Mouse (Mus musculus) midbrain, embryonic 12.5 days (tissue): ENCODE measurements at regions not wholly inside any gene's neighbourhood (a gene's known extent, or its start where the extent isn't known, plus 50 kb on each side); places are given as distances from the start of the nearest gene placed in this dataset.

Experiments
- ATAC-seq: fragments of 200-750 bp; cut with Nextera tagmentation; 2 replicates; pipeline ENCODE4 v1.8.0; 2017; ENCODE audit warnings: low read depth, moderate TSS enrichment, moderate library complexity; ENCODE audit not compliant: low FRiP score
- H3K27ac ChIP-seq: fragments of 300-500 bp; sonication (generic); replicated peaks from 2 replicates; pipeline ENCODE4 v1.5.1; 2016; ENCODE audit warnings: mild to moderate bottlenecking
- H3K27me3 ChIP-seq: fragments of 300-500 bp; sonication (generic); 2 replicates; pipeline ENCODE4 v1.6.1; 2016; ENCODE audit warnings: mild to moderate bottlenecking
- H3K36me3 ChIP-seq: fragments of 300-500 bp; sonication (generic); 2 replicates; pipeline ENCODE4 v1.6.1; 2016
- H3K4me1 ChIP-seq: fragments of 300-500 bp; sonication (generic); 2 replicates; pipeline ENCODE4 v1.6.1; 2016
- H3K4me2 ChIP-seq: fragments of 300-500 bp; sonication (generic); replicated peaks from 2 replicates; pipeline ENCODE4 v1.6.1; 2016; ENCODE audit warnings: mild to moderate bottlenecking, moderate library complexity
- H3K4me3 ChIP-seq: fragments of 300-500 bp; sonication (generic); 2 replicates; pipeline ENCODE4 v1.5.1; 2016; ENCODE audit warnings: mild to moderate bottlenecking
- H3K9ac ChIP-seq: fragments of 300-500 bp; sonication (generic); replicated peaks from 2 replicates; pipeline ENCODE4 v1.6.1; 2016; ENCODE audit warnings: mild to moderate bottlenecking, moderate library complexity
- H3K9me3 ChIP-seq: fragments of 300-500 bp; sonication (generic); 2 replicates; pipeline ENCODE4 v1.6.1; 2016; ENCODE audit warnings: mild to moderate bottlenecking
- WGBS: fragments of 180-500 bp; shearing (Covaris S2); methylation state at CpG from one replicate; pipeline ENCODE4 v1.1.7; 2016; 5-methylcytosine and 5-hydroxymethylcytosine counted together

- WGBS = 79% methylated on average over 2 of the region's 2 CpGs
- peak; percentile 38; the same call in 1 of the 2 replicates for ATAC-seq
- no peak overlapping the region for H3K9ac ChIP-seq
These were observed 812.5 kb downstream of the Phf3 start for GRCm38 (mm10) chr1:30061242-30061641.

GRCm38 (mm10) chr1:30060806-30061205 is 812.9 kb downstream of the Phf3 start:
- WGBS = 27% methylated on average over 1 of the region's 1 CpGs
- H3K9me3 ChIP-seq = no peaks in the 10 kb centered on the region
- no peak overlapping the region for H3K27ac ChIP-seq
- H3K4me1 ChIP-seq = no peaks in the 10 kb centered on the region
- no peaks in the 10 kb centered on the region for H3K36me3 ChIP-seq
- H3K9ac ChIP-seq = no peak overlapping the region
- no peaks in the 10 kb centered on the region for H3K27me3 ChIP-seq
- H3K4me3 ChIP-seq = no peak overlapping the region
- H3K4me2 ChIP-seq = no peak overlapping the region
- ATAC-seq = peak; percentile 86; the same call in 1 of the 2 replicates

More at GRCm38 (mm10) chr1:30061242-30061641, 812.5 kb downstream of the Phf3 start:
- no peaks in the 10 kb centered on the region for H3K9me3 ChIP-seq
- H3K27ac ChIP-seq = no peak overlapping the region
- no peaks in the 10 kb centered on the region for H3K4me1 ChIP-seq
- no peaks in the 10 kb centered on the region for H3K36me3 ChIP-seq
- no peak overlapping the region for H3K4me3 ChIP-seq
- no peaks in the 10 kb centered on the region for H3K27me3 ChIP-seq
- H3K4me2 ChIP-seq = no peak overlapping the region

- no peak for ATAC-seq
- H3K4me1 ChIP-seq = no peaks in the 10 kb centered on the region
These were observed 856.1 kb downstream of the Phf3 start for GRCm38 (mm10) chr1:30017596-30017995.

GRCm38 (mm10) chr1:30008757-30009340 is 864.9 kb downstream of the Phf3 start:
- ATAC-seq = peak; percentile 65; the same call in 1 of the 2 replicates
- no peak overlapping the region for H3K9ac ChIP-seq
- no peaks in the 10 kb centered on the region for H3K36me3 ChIP-seq
- no peaks in the 10 kb centered on the region for H3K4me1 ChIP-seq
- H3K4me2 ChIP-seq = no peak overlapping the region
- 6% methylated on average over 1 of the region's 1 CpGs for WGBS
- no peak overlapping the region for H3K27ac ChIP-seq
- H3K9me3 ChIP-seq = no peaks in the 10 kb centered on the region
- no peak overlapping the region for H3K4me3 ChIP-seq
- H3K27me3 ChIP-seq = no peaks in the 10 kb centered on the region

More at GRCm38 (mm10) chr1:30017596-30017995, 856.1 kb downstream of the Phf3 start:
- H3K27ac ChIP-seq = no peak overlapping the region
- H3K9ac ChIP-seq = no peak overlapping the region
- no peaks in the 10 kb centered on the region for H3K27me3 ChIP-seq
- H3K9me3 ChIP-seq = no peaks in the 10 kb centered on the region
- H3K4me2 ChIP-seq = no peak overlapping the region
- no peaks in the 10 kb centered on the region for H3K36me3 ChIP-seq
- no peak overlapping the region for H3K4me3 ChIP-seq
